Mouse (Mus musculus) gastrocnemius, postnatal 25 days (tissue): Measurements from ENCODE around the gene Bmp8b. TPM values are rescaled to one million over a fixed set of nuclear protein-coding genes. Genes with fewer than 3 reads are reported as not detected.
"Not testable (repeated sequence)": the region's sequence is repeated elsewhere in the genome, so short reads cannot be mapped to it uniquely, and the experiment has no call there.

Experiments used
- DNase-seq: peaks from one replicate; pipeline ENCODE4 v3.0.0; 2022
- long read RNA-seq, 2 experiments: library from polyadenylated mRNA; stranded (forward); transcript quantifications; one replicate each; pipeline ENCODE4 v2.0.0; 2021
- total RNA-seq, 2 experiments: library from RNA; stranded (reverse); gene quantifications; 1 replicate in 1 of 2; 2 replicates in 1 of 2; pipeline ENCODE4 v1.2.3; 2021

The Bmp8b gene
- total RNA-seq: not detected
- long read RNA-seq, experiment 1: 0 reads
- long read RNA-seq, experiment 2: 0 reads

GRCm38 (mm10) chr4:123104651-123105450 lies at the start of gene Bmp8b:
Gene Bmp8b, plus strand, starts transcription at chr4:123105165.
- DNase-seq: no peak

GRCm38 (mm10) chr4:123056560-123057109 lies 48.3 kb upstream of the Bmp8b start:
- no peak for DNase-seq

GRCm38 (mm10) chr4:123057957-123058356 lies 47.0 kb upstream of the Bmp8b start:
- DNase-seq: no peak

GRCm38 (mm10) chr4:123061744-123062143 lies 43.2 kb upstream of the Bmp8b start:
- no peak for DNase-seq

- DNase-seq: no peak
Observed at GRCm38 (mm10) chr4:123068646-123069045, 36.3 kb upstream of the Bmp8b start.

- no peak for DNase-seq
Observed at GRCm38 (mm10) chr4:123071266-123071966, 33.5 kb upstream of the Bmp8b start.

GRCm38 (mm10) chr4:123076928-123077327 lies 28.0 kb upstream of the Bmp8b start:
- no peak for DNase-seq

- no peak for DNase-seq
Observed at GRCm38 (mm10) chr4:123078231-123078630, 26.7 kb upstream of the Bmp8b start.

- no peak for DNase-seq
Observed at GRCm38 (mm10) chr4:123080791-123081190, 24.2 kb upstream of the Bmp8b start.

GRCm38 (mm10) chr4:123082283-123083163 lies 22.4 kb upstream of the Bmp8b start:
- DNase-seq: peak; percentile 36

GRCm38 (mm10) chr4:123083323-123083902 lies 21.6 kb upstream of the Bmp8b start:
- DNase-seq: no peak

- no peak for DNase-seq
Observed at GRCm38 (mm10) chr4:123085290-123085689, 19.7 kb upstream of the Bmp8b start.

GRCm38 (mm10) chr4:123086381-123086780 lies 18.6 kb upstream of the Bmp8b start:
- DNase-seq: no peak

- no peak for DNase-seq
Observed at GRCm38 (mm10) chr4:123092621-123093020, 12.3 kb upstream of the Bmp8b start.

- no peak for DNase-seq
Observed at GRCm38 (mm10) chr4:123093064-123093776, 11.7 kb upstream of the Bmp8b start.

- DNase-seq: no peak
Observed at GRCm38 (mm10) chr4:123093869-123094268, 11.1 kb upstream of the Bmp8b start.

- DNase-seq: no peak
Observed at GRCm38 (mm10) chr4:123105451-123105790, 456 bp downstream of the Bmp8b start.

- DNase-seq: not testable (repeated sequence)
Observed at GRCm38 (mm10) chr4:123105929-123106328, 964 bp downstream of the Bmp8b start.

- no peak for DNase-seq
Observed at GRCm38 (mm10) chr4:123106864-123107263, 1.9 kb downstream of the Bmp8b start.

GRCm38 (mm10) chr4:123108056-123108455 lies 3.1 kb downstream of the Bmp8b start:
- DNase-seq: no peak

GRCm38 (mm10) chr4:123110751-123111150 lies 5.8 kb downstream of the Bmp8b start:
- no peak for DNase-seq
